Mouse (Mus musculus): ENCODE measurements around the gene Tpcn1. TPM values are rescaled to one million over a fixed set of nuclear protein-coding genes. Genes with fewer than 3 reads are reported as not detected.

The Tpcn1 gene
- polyA plus RNA-seq (2012; rRNA removed), result 18.5 and 23.3 TPM in 2 replicates

DNA sequence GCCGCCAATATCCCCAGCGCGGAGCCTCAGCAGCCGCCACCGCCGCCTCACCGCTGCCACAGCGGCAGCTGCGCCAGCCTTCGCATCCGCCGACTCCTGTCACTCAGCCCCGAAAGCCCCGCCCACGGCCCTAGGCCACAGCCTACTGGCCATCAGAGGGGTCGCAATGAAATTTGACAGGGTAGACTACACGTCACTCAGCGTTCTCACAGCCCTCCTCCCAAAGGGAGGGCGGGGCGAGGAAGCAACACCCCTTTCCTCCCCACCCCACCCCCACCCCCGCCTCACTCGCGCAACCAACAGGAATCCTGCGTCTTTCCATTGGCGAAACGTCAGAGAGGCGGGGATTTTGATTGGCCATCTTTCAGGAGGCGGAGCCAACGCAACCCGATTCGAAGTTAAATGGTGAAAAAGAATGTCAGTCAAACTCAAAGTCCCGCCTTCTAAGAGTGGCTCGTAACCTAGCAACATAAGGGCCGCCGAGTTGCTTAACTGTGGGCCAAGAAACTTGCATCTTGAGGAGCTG is at the start of gene Tpcn1, which contains the start of gene Iqcd:
Gene Tpcn1, minus strand, starts transcription at position 105 of the 526 bp plus-strand sequence.
Gene Iqcd, plus strand, starts transcription at position 448 of the 526 bp plus-strand sequence.

GRCm38 (mm10) chr5:120634131-120634530 is 45.7 kb upstream of the Tpcn1 start, which contains the start of gene Cfap73:
Cfap73 (minus strand) TSS chr5:120634235.

GRCm38 (mm10) chr5:120612442-120612821 is 24.0 kb upstream of the Tpcn1 start, which contains the start of the genes Rita1 and Ddx54:
Rita1 (minus strand) TSS chr5:120612589.
Ddx54 (plus strand) TSS chr5:120612739.

DNA sequence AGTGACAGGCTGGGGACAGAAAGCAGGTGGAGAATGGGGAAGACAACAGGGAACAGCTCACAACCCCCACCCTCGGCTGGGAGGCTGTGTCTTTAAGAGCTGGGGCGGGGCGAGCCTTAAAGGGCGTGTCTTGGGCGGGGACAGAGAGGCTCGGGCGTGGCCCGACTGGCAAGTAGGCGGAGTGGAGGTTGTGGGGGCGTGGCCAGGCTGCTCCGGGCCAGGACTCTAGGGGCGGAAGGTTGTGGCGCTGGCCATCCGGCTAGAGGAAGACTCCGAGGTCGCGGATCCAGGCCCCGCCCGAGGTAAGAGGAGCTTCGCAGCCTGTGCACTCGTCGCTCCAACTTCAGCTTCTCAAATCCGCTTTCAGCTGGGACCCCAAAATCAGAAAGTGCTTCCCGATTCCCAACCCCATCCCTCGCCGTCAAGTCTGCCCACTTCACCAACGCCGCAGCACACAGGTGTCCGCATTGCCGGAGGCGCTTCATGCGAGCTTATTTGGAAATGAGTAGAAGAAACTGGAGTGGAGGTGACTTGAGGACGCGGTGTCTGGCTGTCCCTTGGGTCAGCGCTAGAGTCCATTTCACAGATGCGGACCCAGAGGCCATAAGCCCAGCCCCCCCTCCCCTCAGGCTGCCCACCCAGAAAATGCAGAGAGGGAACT is 77.4 kb downstream of the Tpcn1 start, which contains the start of gene Slc8b1:
Gene Slc8b1, plus strand, starts transcription at position 187 of the 661 bp plus-strand sequence.

GRCm38 (mm10) chr5:120503144-120503795 is 85.2 kb downstream of the Tpcn1 start, which contains the start of gene Plbd2:
Plbd2 (minus strand) TSS chr5:120503625.

Other genes starting within 250 kb of the Tpcn1 start
- gene Lhx5, start 157.0 kb downstream of the Tpcn1 start, polyA plus RNA-seq (2012; rRNA removed), result 4.1 and 5.0 TPM in 2 replicates
- 5.0 and 7.5 TPM in 2 replicates for gene Sdsl, start 115.9 kb downstream of the Tpcn1 start, polyA plus RNA-seq (2012; rRNA removed)
- 0.05 and 0.13 TPM in 2 replicates for gene Sds, start 112.1 kb downstream of the Tpcn1 start, polyA plus RNA-seq (2012; rRNA removed)
- gene Plbd2, start 85.0 kb downstream of the Tpcn1 start, polyA plus RNA-seq (2012; rRNA removed), result 13.7 and 17.5 TPM in 2 replicates
- gene Slc8b1, start 77.5 kb downstream of the Tpcn1 start, polyA plus RNA-seq (2012; rRNA removed), result 2.5 TPM in 2 replicates
- 1.9 and 2.6 TPM in 2 replicates for gene Iqcd, start 343 bp upstream of the Tpcn1 start, polyA plus RNA-seq (2012; rRNA removed)
- 37.6 and 40.1 TPM in 2 replicates for gene Rita1, start 23.9 kb upstream of the Tpcn1 start, polyA plus RNA-seq (2012; rRNA removed)
- 32.8 and 37.0 TPM in 2 replicates for gene Ddx54, start 24.1 kb upstream of the Tpcn1 start, polyA plus RNA-seq (2012; rRNA removed)
- gene Cfap73, start 45.6 kb upstream of the Tpcn1 start, polyA plus RNA-seq (2012; rRNA removed), result 0.56 and 0.71 TPM in 2 replicates
- gene Rasal1, start 60.1 kb upstream of the Tpcn1 start, polyA plus RNA-seq (2012; rRNA removed), result 18.6 and 23.8 TPM in 2 replicates
- 119 and 137 TPM in 2 replicates for gene Dtx1, start 123.3 kb upstream of the Tpcn1 start, polyA plus RNA-seq (2012; rRNA removed)
- gene Oas2, start 161.2 kb upstream of the Tpcn1 start, polyA plus RNA-seq (2012; rRNA removed), result 0.62 and 1.3 TPM in 2 replicates
- gene Oas3, start 189.0 kb upstream of the Tpcn1 start, polyA plus RNA-seq (2012; rRNA removed), result 0.22 and 0.47 TPM in 2 replicates
- 0.16 and 0.22 TPM in 2 replicates for gene Oas1e, start 206.9 kb upstream of the Tpcn1 start, polyA plus RNA-seq (2012; rRNA removed)
- gene Oas1c, start 223.8 kb upstream of the Tpcn1 start, polyA plus RNA-seq (2012; rRNA removed), result 0.65 and 0.99 TPM in 2 replicates